Mouse (Mus musculus) hindbrain, postnatal 0 days (tissue): ENCODE results near the gene Sult5a1. TPM values are rescaled to one million over a fixed set of nuclear protein-coding genes. Genes with fewer than 3 reads are reported as not detected.
A peak's percentile ranks its signal among the peaks of the same experiment; 100 is the strongest.

ENCODE experiments used
- ATAC-seq: fragments of 200-750 bp; cut with Nextera tagmentation; 2 replicates; pipeline ENCODE4 v1.8.0; 2017; ENCODE audit warnings: mild to moderate bottlenecking, moderate TSS enrichment, moderate library complexity
- DNase-seq: peaks from one replicate; pipeline ENCODE4 v3.0.0-alpha.2; 2015; ENCODE audit warnings: low spot score
- H3K27ac ChIP-seq: fragments of 300-500 bp; sonication (generic); 2 replicates; pipeline ENCODE4 v1.5.1; 2014; ENCODE audit warnings: mild to moderate bottlenecking
- H3K27me3 ChIP-seq: fragments of 300-500 bp; sonication (generic); 2 replicates; pipeline ENCODE4 v1.6.1; 2014; ENCODE audit warnings: low read length, mixed read lengths; ENCODE audit not compliant: insufficient read depth
- H3K36me3 ChIP-seq: fragments of 300-500 bp; sonication (generic); 2 replicates; pipeline ENCODE4 v1.6.1; 2014; ENCODE audit warnings: low read length, mixed read lengths; ENCODE audit not compliant: insufficient read depth
- H3K4me1 ChIP-seq: fragments of 300-500 bp; sonication (generic); 2 replicates; pipeline ENCODE4 v1.6.1; 2014; ENCODE audit warnings: antibody characterized with exemption, low read length, mixed read lengths; ENCODE audit not compliant: insufficient read depth
- H3K4me2 ChIP-seq: fragments of 300-500 bp; sonication (generic); 2 replicates; pipeline ENCODE4 v1.6.1; 2014; ENCODE audit warnings: low read depth, mild to moderate bottlenecking, low read length, moderate library complexity, mixed read lengths
- H3K4me3 ChIP-seq: fragments of 300-500 bp; sonication (generic); 2 replicates; pipeline ENCODE4 v1.5.1; 2014; ENCODE audit warnings: low read length
- H3K9ac ChIP-seq: fragments of 300-500 bp; sonication (generic); replicated peaks from 2 replicates; pipeline ENCODE4 v1.6.1; 2014; ENCODE audit warnings: mild to moderate bottlenecking, low read length, moderate library complexity, mixed read lengths
- H3K9me3 ChIP-seq: fragments of 300-500 bp; sonication (generic); 2 replicates; pipeline ENCODE4 v1.6.1; 2016; ENCODE audit warnings: low read length, mixed read lengths
- CTCF ChIP-seq: IDR thresholded peaks from 2 replicates; pipeline ENCODE4 v1.5.1; 2016; ENCODE audit warnings: antibody characterized with exemption, control low read depth, low read depth
- WGBS: fragments of 180-500 bp; shearing (Covaris S2); extraction: QIAGEN DNeasy Blood & Tissue Kit; methylation state at CpG from one replicate; pipeline ENCODE4 v1.1.7; 2014; 5-methylcytosine and 5-hydroxymethylcytosine counted together
- polyA plus RNA-seq: library from polyadenylated mRNA; unstranded; fragments of >200 nt; fragmentation: Nextera tagmentation; extraction: Ambion mirVana; gene quantifications from 2 replicates; pipeline ENCODE4 v1.2.1, GENCODE M21; 2015
- total RNA-seq: library from RNA; depleted of rRNA; stranded (reverse); fragments of >200 nt; gene quantifications from 2 replicates; pipeline ENCODE4 v1.2.3, GENCODE M21; 2014

The Sult5a1 gene
- total and polyA plus RNA-seq, 2 experiments from 2014 or later = 2.9 to 3.7 TPM

DNA sequence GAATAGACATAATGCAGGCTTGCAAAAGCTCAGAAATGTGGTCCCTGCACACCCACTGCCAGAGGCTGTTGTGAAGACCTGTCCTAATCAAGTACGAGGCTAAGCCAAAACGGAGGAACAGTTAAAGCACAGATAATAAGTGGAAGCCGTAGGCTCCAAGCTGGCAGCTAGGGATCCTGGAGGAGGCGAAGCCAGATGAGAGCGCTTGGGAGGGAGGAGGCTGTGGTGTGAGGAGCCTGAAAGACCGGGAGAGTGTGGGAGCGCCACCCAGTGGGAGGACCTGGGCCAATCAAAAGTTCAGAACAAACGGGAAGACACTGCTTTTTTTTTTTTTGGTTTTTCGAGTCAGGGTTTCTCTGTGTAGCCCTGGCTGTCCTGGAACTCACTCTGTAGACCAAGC, 32.6 kb upstream of the Sult5a1 start:
- Histone ChIP-seq H3K4me3 (no peak overlapping the region), H3K9ac (0 out of 2 replicates have a peak overlapping the region, but pooled peaks have one; percentile 21), H3K4me1 (no peaks in the 10 kb centered on the region), H3K36me3 (no peaks in the 10 kb centered on the region), H3K27me3 (no peaks in the 10 kb centered on the region), H3K4me2 (peak overlapping the region; percentile 34; the same call in 1 of the 2 replicates), H3K27ac (no peak overlapping the region), H3K9me3 (no peaks in the 10 kb centered on the region)
- DNase-seq = peak; percentile 85
- peak; percentile 76 for TF ChIP-seq CTCF
- ATAC-seq = peak; percentile 76; the same call in 1 of the 2 replicates
- 1% methylated on average over 9 of the region's 9 CpGs for WGBS

GRCm38 (mm10) chr8:123188841-123189240, 30.7 kb upstream of the Sult5a1 start:
- DNase-seq (no peak), ATAC-seq (no peak)
- Histone ChIP-seq H3K4me2 (no peak overlapping the region), H3K36me3 (no peaks in the 10 kb centered on the region), H3K27me3 (no peaks in the 10 kb centered on the region), H3K4me1 (no peaks in the 10 kb centered on the region), H3K27ac (no peak overlapping the region), H3K9me3 (no peaks in the 10 kb centered on the region), H3K9ac (no peak overlapping the region), H3K4me3 (no peak overlapping the region)
- TF ChIP-seq CTCF = no peak
- 64% methylated on average over 7 of the region's 7 CpGs for WGBS

DNA sequence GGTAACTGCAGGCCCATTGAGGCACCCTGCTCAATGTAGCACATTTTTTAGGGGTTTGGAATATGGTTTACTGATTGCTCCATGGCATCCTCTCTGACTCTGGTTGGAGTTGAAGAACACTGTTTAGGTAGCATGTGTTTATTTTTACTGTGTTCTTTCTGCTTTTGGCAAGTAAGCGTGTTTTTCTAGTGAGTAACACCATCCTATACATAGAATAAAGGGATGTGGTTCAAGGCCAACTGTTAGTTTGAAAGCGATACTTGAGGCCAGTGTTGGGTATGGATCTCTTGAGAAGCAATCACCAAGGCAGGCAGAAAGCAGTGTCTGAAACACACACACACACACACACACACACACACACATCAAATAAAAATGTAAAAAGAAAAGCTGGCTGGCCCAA, 29.9 kb upstream of the Sult5a1 start:
- no peak for TF ChIP-seq CTCF
- H3K9ac ChIP-seq = no peak overlapping the region
- no peak overlapping the region for H3K4me3 ChIP-seq
- H3K27me3 ChIP-seq = no peaks in the 10 kb centered on the region
- no peaks in the 10 kb centered on the region for H3K4me1 ChIP-seq
- DNase-seq (no peak), ATAC-seq (no peak)
- H3K9me3 ChIP-seq = no peaks in the 10 kb centered on the region
- H3K36me3 ChIP-seq = no peaks in the 10 kb centered on the region
- H3K27ac ChIP-seq = no peak overlapping the region
- H3K4me2 ChIP-seq = no peak overlapping the region
- WGBS = 79% methylated on average over 2 of the region's 2 CpGs

DNA sequence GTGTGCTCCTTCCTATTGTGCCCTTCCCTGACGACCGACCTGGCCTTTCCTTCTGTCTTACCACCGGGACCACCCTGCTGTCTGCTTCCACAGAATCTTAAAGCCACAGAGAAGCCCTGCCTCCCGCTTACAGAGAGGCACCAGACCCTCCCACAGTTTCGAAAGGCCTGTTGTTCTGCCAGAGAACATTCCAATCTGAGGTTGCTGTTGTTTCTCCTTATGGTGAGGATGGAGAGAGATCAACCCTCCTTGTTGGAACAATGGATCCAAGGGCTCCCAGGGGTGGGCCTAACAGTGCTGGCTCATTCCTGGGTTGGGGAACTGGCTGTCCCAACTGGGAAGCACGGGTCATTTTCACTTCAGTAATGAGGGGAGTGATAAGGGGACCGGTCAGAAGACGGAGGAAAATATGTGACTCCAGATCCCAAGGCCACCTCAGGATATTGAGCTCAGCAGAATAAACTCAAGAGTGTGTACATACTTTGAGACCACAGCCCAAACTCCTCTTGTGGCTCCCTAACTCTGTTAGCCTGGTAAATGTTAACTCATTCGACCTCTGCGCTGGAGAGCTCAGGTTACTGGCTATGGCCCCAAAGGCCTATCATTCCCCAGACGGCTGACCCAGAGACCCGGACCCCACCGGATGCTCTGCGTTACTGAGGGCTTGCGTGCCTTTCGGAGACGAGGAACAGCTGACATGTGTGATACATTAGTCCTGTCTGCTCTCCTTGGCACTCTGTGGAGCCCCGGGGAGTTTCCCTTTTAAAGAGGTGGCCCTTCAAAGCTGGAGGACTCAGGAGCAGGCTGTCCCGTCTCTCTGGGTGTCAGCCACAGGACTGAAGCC, 27.7 kb upstream of the Sult5a1 start, which contains the start of gene Dpep1:
TSS of gene Dpep1 (plus strand) at position 677 of the 844 bp plus-strand sequence.
- WGBS = 49% methylated on average over 19 of the region's 19 CpGs
- Histone ChIP-seq H3K9me3 (no peaks in the 10 kb centered on the region), H3K4me1 (no peaks in the 10 kb centered on the region), H3K4me2 (no peak within 1 kb of the TSS), H3K27ac (no peak within 1 kb of the TSS), H3K4me3 (no peak within 1 kb of the TSS), H3K9ac (no peak within 1 kb of the TSS), H3K36me3 (no peaks in the 10 kb centered on the region), H3K27me3 (no peaks in the 10 kb centered on the region)
- ATAC-seq = no peak
- no peak for DNase-seq
- TF ChIP-seq CTCF = no peak

GRCm38 (mm10) chr8:123181391-123181790, 23.3 kb upstream of the Sult5a1 start:
- DNase-seq = no peak
- H3K27me3 ChIP-seq = no peaks in the 10 kb centered on the region
- no peaks in the 10 kb centered on the region for H3K36me3 ChIP-seq
- H3K9me3 ChIP-seq = no peaks in the 10 kb centered on the region
- H3K4me2 ChIP-seq = no peak overlapping the region
- TF ChIP-seq CTCF = no peak
- no peak for ATAC-seq
- no peak overlapping the region for H3K27ac ChIP-seq
- H3K4me3 ChIP-seq = no peak overlapping the region
- no peaks in the 10 kb centered on the region for H3K4me1 ChIP-seq
- H3K9ac ChIP-seq = no peak overlapping the region
- WGBS = 54% methylated on average over 3 of the region's 3 CpGs

- Histone ChIP-seq H3K36me3 (no peaks in the 10 kb centered on the region), H3K27me3 (no peaks in the 10 kb centered on the region), H3K4me3 (no peak overlapping the region), H3K4me2 (no peak overlapping the region), H3K27ac (no peak overlapping the region), H3K4me1 (no peaks in the 10 kb centered on the region), H3K9me3 (no peaks in the 10 kb centered on the region), H3K9ac (no peak overlapping the region)
- DNase-seq (no peak), ATAC-seq (no peak)
- WGBS = 76% methylated on average over 9 of the region's 9 CpGs
- TF ChIP-seq CTCF = no peak
Observed at GRCm38 (mm10) chr8:123156070-123156773, 1.9 kb downstream of the Sult5a1 start.

DNA sequence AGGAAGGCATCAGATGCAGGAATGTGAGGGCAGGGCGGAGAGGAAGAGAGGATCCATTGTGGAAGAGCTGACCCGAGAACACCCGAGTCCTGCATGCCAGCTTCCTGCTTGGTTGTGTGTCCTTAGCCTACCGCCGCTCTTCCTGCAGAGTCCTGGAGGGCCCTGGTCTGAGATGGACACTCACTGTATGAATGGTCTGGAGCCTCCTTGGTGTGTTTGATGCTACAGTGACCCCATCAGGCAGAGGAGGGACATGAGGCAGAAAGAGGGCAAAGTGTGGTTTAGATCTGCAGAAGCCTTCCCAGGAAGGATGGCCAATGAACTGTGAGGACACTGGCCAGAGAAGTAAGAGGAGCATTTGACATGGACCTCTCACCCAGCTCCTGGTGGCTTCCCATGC, 2.9 kb downstream of the Sult5a1 start:
- Histone ChIP-seq H3K36me3 (no peaks in the 10 kb centered on the region), H3K4me2 (no peak overlapping the region), H3K9ac (no peak overlapping the region), H3K4me1 (no peaks in the 10 kb centered on the region), H3K9me3 (no peaks in the 10 kb centered on the region), H3K27me3 (no peaks in the 10 kb centered on the region), H3K27ac (no peak overlapping the region), H3K4me3 (no peak overlapping the region)
- DNase-seq (no peak), ATAC-seq (peak; percentile 51; the same call in 1 of the 2 replicates)
- WGBS = 85% methylated on average over 5 of the region's 5 CpGs
- TF ChIP-seq CTCF = peak; percentile 68
